Comparison of ENCODE assay signal across 29 mouse cellular contexts in genomic region chr17:68115599-68115998, GRCm38 (mm10).
A peak's percentile ranks its signal among the peaks of the same experiment; 100 is the strongest.
DNase-seq lines count a peak whose midpoint lies in the region; ATAC-seq lines count a peak whose summit lies in the region.
"Had no signal": no experiment of that assay in that cellular context is flagged by ENCODE, and none has a peak within 500 bp of the region (broad histone marks: within the 10 kb centered on the region; RNA-seq: fewer than 3 reads in every experiment).

No protein-coding gene starts in this region.

- H3K4me3 ChIP-seq in heart, embryonic 14.5 days (ENCODE audit: control insufficient read depth in 1 of 2, insufficient read depth in 1 of 2, low read depth in 1 of 2, low read length in 2 of 2) = no peak overlapping the region
- no peak overlapping the region for H3K4me3 ChIP-seq in heart, embryonic 11.5 days (ENCODE audit: low read depth, low read length)
- H3K4me3 ChIP-seq in lung, embryonic 15.5 days = no peak overlapping the region
- H3K4me3 ChIP-seq: embryonic facial prominence, embryonic 10.5 days; embryonic facial prominence, embryonic 15.5 days; forebrain, embryonic 12.5 days; hindbrain, embryonic 12.5 days; intestine, embryonic 15.5 days; megakaryocyte, embryonic 14.5 days had no signal

- 0 out of 2 replicates have a peak, but pooled peaks have one; percentile 47 for ATAC-seq in heart, embryonic 14.5 days (ENCODE audit: insufficient number of reproducible peaks, insufficient read depth, low FRiP score, low read depth)
- no peak for ATAC-seq in heart, embryonic 11.5 days (replicated peaks; ENCODE audit: insufficient number of reproducible peaks, low FRiP score, low TSS enrichment)
- no peak; the same call in 1 of the 2 replicates for ATAC-seq in lung, embryonic 15.5 days (ENCODE audit: borderline replicate concordance, extremely low read depth, low FRiP score, low TSS enrichment)
- peak; percentile 47; the same call in 1 of the 2 replicates for ATAC-seq in megakaryocyte-erythroid progenitor cell, adult 5-6 weeks (replicated peaks; ENCODE audit: low FRiP score, low TSS enrichment, poor library complexity, severe bottlenecking)
- ATAC-seq: forebrain, postnatal 0 days; hindbrain, postnatal 0 days; intestine, embryonic 15.5 days had no signal

- H3K27ac ChIP-seq in heart, embryonic 14.5 days (replicated peaks in 1 of 2; ENCODE audit: control insufficient read depth in 1 of 2, insufficient read depth in 1 of 2, low read depth in 2 of 2, low read length in 2 of 2) = no peak overlapping the region
- no peak overlapping the region for H3K27ac ChIP-seq in heart, embryonic 11.5 days (ENCODE audit: low read depth, low read length)
- peak overlapping the region; percentile 20; the same call in 1 of the 2 replicates for H3K27ac ChIP-seq in lung, embryonic 15.5 days
- H3K27ac ChIP-seq: embryonic facial prominence, embryonic 10.5 days; embryonic facial prominence, embryonic 15.5 days; forebrain, embryonic 12.5 days; hindbrain, embryonic 12.5 days; hindbrain, postnatal 0 days; intestine, embryonic 15.5 days; kidney, postnatal 0 days; liver, embryonic 14.5 days had no signal

- no peaks in the 10 kb centered on the region for H3K9me3 ChIP-seq in heart, embryonic 14.5 days (ENCODE audit: control insufficient read depth, low read length)
- H3K9me3 ChIP-seq in heart, embryonic 11.5 days (replicated peaks; ENCODE audit: control insufficient read depth, low read length) = no peaks in the 10 kb centered on the region
- no peaks in the 10 kb centered on the region for H3K9me3 ChIP-seq in lung, embryonic 15.5 days
- H3K9me3 ChIP-seq: embryonic facial prominence, embryonic 10.5 days; embryonic facial prominence, embryonic 15.5 days; forebrain, embryonic 12.5 days; hindbrain, embryonic 12.5 days; intestine, embryonic 15.5 days; megakaryocyte, embryonic 14.5 days had no signal

- DNase-seq in lung, postnatal 14 days = no peak
- DNase-seq in ES-CJ7 (ENCODE audit: low read depth, low spot score) = peak; percentile 12
- no peak for DNase-seq in layer of hippocampus, adult 9-10 months (ENCODE audit: low spot score)
- DNase-seq: adrenal gland, adult 2 months; adrenal gland, postnatal 36 days; cerebellum, adult 2 months; cerebellum, postnatal 14 days; forebrain, postnatal 0 days; kidney, adult 8-10 months; kidney, postnatal 4 days; layer of hippocampus, postnatal 36 days; left cerebral cortex, postnatal 4 days; lung, adult 2 months; midbrain, embryonic 14.5 days; right cerebral cortex, postnatal 25 days; thymus, postnatal 4 days had no signal

- no peaks in the 10 kb centered on the region for H3K4me1 ChIP-seq in heart, embryonic 14.5 days (ENCODE audit: control insufficient read depth in 2 of 2, insufficient read depth in 2 of 2, low read length in 2 of 2)
- H3K4me1 ChIP-seq in heart, embryonic 11.5 days (ENCODE audit: control insufficient read depth, insufficient read depth, low read length) = no peaks in the 10 kb centered on the region
- H3K4me1 ChIP-seq in lung, embryonic 15.5 days = peaks cover 18% of the 10 kb centered on the region
- H3K4me1 ChIP-seq: embryonic facial prominence, embryonic 10.5 days; embryonic facial prominence, embryonic 15.5 days; forebrain, embryonic 12.5 days; hindbrain, embryonic 12.5 days; intestine, embryonic 15.5 days; megakaryocyte, embryonic 14.5 days had no signal

- no peaks in the 10 kb centered on the region for H3K27me3 ChIP-seq in heart, embryonic 14.5 days (ENCODE audit: control insufficient read depth, insufficient read depth, low read length)
- no peaks in the 10 kb centered on the region for H3K27me3 ChIP-seq in heart, embryonic 11.5 days (ENCODE audit: control insufficient read depth, insufficient read depth, low read length)
- no peaks in the 10 kb centered on the region for H3K27me3 ChIP-seq in lung, embryonic 15.5 days
- H3K27me3 ChIP-seq: embryonic facial prominence, embryonic 15.5 days; forebrain, embryonic 12.5 days; hindbrain, embryonic 12.5 days; intestine, embryonic 15.5 days; megakaryocyte, embryonic 14.5 days had no signal

- H3K36me3 ChIP-seq in heart, embryonic 14.5 days (ENCODE audit: control insufficient read depth, insufficient read depth, low read length) = no peaks in the 10 kb centered on the region
- H3K36me3 ChIP-seq in heart, embryonic 11.5 days (ENCODE audit: control insufficient read depth, insufficient read depth, low read length) = no peaks in the 10 kb centered on the region
- no peaks in the 10 kb centered on the region for H3K36me3 ChIP-seq in lung, embryonic 15.5 days
- H3K36me3 ChIP-seq: embryonic facial prominence, embryonic 10.5 days; embryonic facial prominence, embryonic 15.5 days; forebrain, embryonic 12.5 days; hindbrain, embryonic 12.5 days; intestine, embryonic 15.5 days had no signal

- no peak overlapping the region for H3K9ac ChIP-seq in heart, embryonic 14.5 days (ENCODE audit: low read length)
- H3K9ac ChIP-seq in heart, embryonic 11.5 days (ENCODE audit: low read depth, low read length) = no peak overlapping the region
- H3K9ac ChIP-seq in lung, embryonic 15.5 days = no peak overlapping the region
- H3K9ac ChIP-seq: embryonic facial prominence, embryonic 15.5 days; forebrain, embryonic 12.5 days; forebrain, postnatal 0 days; hindbrain, embryonic 12.5 days; intestine, embryonic 15.5 days; liver, embryonic 14.5 days had no signal

- WGBS in heart, embryonic 14.5 days = 59% methylated on average over 4 of the region's 4 CpGs
- 67% methylated on average over 4 of the region's 4 CpGs for WGBS in heart, embryonic 11.5 days (ENCODE audit: insufficient replicate concordance)
- 50% methylated on average over 4 of the region's 4 CpGs for WGBS in lung, embryonic 15.5 days

- no peak overlapping the region for H3K4me2 ChIP-seq in heart, embryonic 14.5 days (ENCODE audit: low read length)
- H3K4me2 ChIP-seq in heart, embryonic 11.5 days = no peak overlapping the region
- H3K4me2 ChIP-seq in lung, embryonic 15.5 days = no peak overlapping the region
- H3K4me2 ChIP-seq: embryonic facial prominence, embryonic 15.5 days; forebrain, embryonic 12.5 days; hindbrain, embryonic 12.5 days; intestine, embryonic 15.5 days had no signal

Comparison
In these comparisons a context has a peak if more than half of its experiments do, and no peak if none do; other contexts are left out.
1. ATAC-seq: peak in heart, embryonic 14.5 days (single experiment) and megakaryocyte-erythroid progenitor cell, adult 5-6 weeks (single experiment); none in heart, embryonic 11.5 days (single experiment) and lung, embryonic 15.5 days (single experiment).